Mouse (Mus musculus): ENCODE measurements at regions not wholly inside any gene's neighbourhood (a gene's known extent, or its start where the extent isn't known, plus 50 kb on each side); places are given as distances from the start of the nearest gene placed in this dataset.
A peak's percentile ranks its signal among the peaks of the same experiment; 100 is the strongest.

DNA sequence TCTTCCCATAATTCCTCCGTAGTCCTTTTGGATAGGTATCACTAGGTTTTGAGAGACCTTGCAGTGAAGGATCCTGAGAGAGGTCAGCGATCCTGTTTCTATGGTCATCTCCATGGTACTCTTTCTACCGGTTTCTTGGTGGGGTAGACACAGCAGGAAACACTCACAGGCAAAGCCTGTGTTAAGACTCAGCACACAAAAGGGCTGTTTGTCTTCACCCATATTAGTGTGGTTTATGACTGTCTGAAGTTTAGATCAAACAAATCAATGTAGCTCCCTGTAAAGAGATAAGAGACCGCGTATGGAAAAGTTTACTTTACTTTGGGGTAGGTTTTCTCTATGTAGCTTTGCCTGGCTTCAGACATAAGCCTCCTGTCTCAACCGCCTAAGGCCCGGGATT, 282.5 kb upstream of the Rbms1 start:
- no peak for DNase-seq (ENCODE audit: low spot score in 2 of 2)

DNA sequence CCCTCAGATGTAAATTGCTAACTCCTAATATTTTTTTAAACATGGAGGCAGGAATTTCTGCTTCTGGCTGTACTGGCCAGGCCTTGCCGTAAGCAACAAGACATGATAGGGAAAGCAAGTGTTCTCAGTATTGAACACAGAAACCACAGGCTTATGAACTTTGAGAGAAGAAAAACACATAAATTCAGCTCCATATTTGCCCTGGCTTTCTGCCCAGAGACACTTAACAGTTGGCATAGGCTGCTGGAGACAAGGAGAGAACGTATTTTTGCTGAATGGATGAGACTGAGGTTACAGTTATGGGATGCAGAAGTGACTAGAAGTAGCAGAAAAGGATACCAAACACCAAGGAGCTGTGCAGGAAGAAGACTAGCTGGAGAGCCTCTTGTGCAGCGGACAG, 258.7 kb upstream of the Rbms1 start:
- DNase-seq (ENCODE audit: low spot score in 2 of 2): no peak

GRCm38 (mm10) chr2:61221157-61221556, 258.2 kb upstream of the Rbms1 start:
- DNase-seq (ENCODE audit: low spot score in 2 of 2): no peak

- no peak for DNase-seq (ENCODE audit: low spot score in 2 of 2)
These were observed 251.0 kb upstream of the Rbms1 start for GRCm38 (mm10) chr2:61213951-61214350.

DNA sequence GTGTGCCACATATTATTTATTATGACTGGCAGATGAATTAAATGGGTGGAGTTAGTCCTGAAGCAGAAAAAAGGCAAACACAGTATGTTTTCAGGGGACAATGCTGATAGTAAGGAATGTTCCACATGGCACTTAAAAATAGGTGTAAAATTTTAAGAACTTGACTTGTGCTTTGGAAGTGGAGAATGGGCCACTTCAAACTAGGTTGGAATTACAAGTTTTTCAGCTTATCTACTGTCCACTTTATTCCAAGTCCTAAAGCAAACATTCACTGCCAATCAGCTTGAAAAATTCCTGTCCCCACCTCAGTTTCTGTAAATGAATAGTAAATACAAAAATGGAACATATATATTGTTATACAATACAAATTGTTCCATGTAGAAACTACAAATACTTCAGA, 238.4 kb upstream of the Rbms1 start:
- no peak for DNase-seq (ENCODE audit: low spot score in 2 of 2)

GRCm38 (mm10) chr2:61193976-61194375, 231.0 kb upstream of the Rbms1 start:
- DNase-seq (ENCODE audit: low spot score in 2 of 2): no peak

DNA sequence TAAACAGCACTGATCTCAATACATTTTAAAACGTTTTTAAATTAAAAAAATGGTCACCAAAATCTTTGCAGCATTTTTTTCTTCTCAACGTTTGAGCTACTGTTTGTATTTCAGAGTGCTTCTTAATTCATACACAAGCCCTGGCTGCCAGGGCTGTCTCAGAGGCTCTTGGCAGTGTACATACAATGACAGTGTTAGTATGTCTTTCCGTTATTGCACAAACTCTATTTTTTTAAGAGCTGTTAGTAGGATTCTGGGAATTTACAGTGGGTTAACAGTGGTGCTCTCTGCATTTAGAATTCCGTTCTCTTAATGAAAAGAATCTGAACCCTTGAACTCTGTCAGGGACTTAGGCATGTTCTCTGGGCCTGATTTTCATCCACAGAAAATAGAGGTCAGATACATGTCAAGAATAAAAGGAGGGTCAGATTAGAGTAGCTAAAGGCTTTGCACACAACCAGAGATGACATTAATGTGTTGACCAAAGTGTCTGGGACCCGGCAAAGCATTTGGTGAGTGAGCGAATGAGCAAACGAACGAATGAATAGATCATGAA, 219.5 kb upstream of the Rbms1 start:
- no peak for DNase-seq (ENCODE audit: low spot score in 2 of 2)

GRCm38 (mm10) chr2:61177801-61178200, 214.8 kb upstream of the Rbms1 start:
- no peak for DNase-seq (ENCODE audit: low spot score in 2 of 2)

DNA sequence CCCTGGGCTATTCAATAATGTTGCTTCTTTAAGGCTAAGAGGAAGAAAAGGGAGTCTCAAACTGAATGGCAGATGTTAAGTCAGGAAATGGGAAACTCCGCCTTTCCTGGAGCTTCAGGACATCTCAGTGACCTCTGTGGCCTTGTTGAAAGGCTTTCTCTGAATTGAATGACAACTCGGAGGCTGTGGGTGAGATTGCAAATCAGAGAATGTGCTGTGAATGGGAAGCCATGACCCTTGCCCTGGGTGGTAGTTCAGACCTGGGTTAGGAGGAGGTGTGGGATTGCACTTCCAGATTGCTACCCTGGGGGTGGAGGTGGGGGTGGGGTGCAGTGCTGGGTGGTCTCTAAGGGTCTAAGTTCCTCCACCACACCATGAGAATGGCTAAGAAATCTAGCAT, 213.8 kb upstream of the Rbms1 start:
- no peak for DNase-seq (ENCODE audit: low spot score in 2 of 2)

- DNase-seq (ENCODE audit: low spot score in 2 of 2): no peak
These were observed 210.6 kb upstream of the Rbms1 start for GRCm38 (mm10) chr2:61173581-61173980.

DNA sequence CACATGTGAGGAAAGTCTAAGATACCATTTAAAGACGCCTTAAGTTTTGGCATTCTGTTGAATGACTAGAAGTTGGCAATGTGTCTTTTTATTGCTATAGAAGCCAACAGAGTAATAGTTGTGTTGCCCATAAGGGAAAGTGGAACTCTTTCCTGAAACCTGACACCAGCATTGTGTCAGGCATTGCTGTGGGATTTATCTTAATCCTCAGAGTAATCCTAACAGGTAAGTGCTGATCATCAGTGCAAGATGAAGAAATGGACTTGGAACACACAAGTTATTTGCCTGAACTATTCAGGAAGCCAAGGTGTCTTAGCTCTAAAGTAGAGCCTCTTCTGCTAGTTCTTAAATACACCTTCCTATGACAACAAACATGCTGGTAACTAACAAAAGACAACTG, 198.3 kb upstream of the Rbms1 start:
- DNase-seq (ENCODE audit: low spot score in 2 of 2): no peak

DNA sequence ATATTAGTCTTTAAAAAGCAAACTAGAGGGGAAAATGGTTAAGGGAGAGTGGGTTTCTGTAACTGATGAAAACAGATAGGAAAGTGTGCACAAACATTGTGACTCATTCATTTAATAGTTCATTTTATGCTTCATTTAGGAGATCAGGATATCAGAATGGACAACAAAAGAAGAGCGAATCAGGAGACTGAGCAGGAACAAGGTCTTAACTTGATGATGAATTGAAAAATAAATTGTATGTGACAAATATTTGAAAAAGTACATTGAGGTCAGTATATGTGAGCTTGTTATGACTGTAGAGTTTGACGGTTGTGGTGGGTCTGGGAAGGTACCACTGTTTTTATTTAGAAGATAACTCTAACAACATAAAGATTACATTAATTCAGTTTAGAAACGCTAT, 196.8 kb upstream of the Rbms1 start:
- no peak for DNase-seq (ENCODE audit: low spot score in 2 of 2)

DNA sequence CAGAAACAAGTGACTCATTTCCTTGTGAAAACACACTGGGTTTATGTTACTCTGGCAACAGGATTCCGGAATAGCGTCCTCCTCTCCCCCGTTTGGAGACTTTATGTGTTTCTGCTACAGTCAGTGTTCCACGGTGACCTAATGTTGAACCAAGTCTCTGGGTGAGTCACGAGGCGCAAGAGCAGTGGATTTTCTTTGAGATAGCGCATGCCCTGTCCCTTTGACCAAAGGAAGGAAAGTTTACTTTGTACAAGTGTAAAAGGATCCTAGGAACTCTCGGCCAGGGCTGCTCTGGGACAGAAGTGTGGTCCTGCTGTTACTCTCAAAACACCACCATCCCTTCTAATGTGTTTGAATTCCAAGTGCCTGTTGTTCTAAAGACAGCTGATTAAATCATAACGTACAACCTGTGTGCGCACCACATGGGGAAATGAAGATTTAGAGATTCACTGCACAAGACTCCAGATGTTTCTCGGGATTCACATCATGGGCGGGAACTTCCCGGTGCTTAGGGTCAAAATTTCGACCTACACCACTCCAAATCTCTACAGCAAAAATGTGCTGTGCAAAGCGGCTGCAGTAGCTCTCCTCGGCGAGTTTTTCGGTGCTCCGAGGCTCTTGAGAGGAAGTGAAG, 176.1 kb upstream of the Rbms1 start:
- DNase-seq (ENCODE audit: low spot score in 2 of 2): peak; percentile 4 to 11

DNA sequence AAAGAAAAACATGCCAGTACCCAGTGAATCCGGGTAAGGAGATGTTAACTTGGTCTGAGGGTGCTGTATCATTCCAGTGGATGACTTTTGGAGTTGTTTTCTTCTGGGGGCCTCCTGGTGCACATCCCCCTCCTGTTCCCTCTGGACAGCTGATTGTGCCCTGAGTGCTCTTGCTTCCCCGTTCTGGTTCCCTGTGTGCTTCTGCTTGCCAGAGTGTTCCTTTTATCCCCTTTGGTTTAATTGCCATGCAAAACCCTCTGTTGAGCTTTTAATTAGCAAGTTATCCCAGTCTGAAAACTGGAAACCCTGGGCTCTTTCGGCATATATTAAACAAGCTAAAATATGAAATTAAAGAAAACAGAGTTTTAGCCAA, 175.6 kb upstream of the Rbms1 start:
- DNase-seq (ENCODE audit: low spot score in 2 of 2): no peak

DNA sequence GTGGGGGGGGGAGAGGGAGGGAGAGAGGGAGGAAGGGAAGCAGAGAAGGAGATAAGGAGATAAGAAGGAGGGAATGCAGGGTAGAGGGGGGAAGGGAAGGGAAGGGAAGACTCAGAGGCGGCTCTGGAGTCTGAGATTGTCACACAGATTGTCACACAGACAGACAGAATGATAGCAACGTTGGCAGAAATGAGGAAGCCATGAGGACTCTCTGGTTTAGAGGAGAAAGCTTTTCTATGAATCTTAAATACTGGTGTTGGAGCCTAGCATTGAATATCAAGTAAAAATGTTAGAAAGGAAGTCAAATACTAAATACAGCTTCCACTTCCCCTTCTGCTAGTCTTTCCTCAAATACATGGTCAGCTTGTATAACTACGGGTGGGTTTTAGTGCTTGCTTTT, 174.4 kb upstream of the Rbms1 start:
- no peak for DNase-seq (ENCODE audit: low spot score in 2 of 2)

DNA sequence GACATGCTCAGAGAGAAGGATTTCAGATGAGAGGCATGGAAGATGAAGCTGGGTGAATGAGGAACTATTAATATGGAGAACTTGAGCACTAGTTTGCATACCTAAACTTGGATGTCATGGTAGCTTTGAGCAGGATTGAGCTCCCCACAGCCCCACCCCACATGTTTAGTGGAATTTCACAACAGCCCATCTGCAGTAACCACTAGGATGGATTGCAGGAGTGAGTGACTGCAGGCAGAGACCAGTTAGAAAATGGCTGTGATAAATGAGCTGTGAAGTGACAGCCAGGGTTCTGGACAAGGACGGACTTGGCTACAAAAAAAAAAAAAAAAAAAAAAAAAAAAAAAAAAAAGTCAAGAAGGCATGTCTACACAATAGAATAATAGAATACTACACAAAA, 173.9 kb upstream of the Rbms1 start:
- no peak for DNase-seq (ENCODE audit: low spot score in 2 of 2)

GRCm38 (mm10) chr2:61123046-61123806, 160.2 kb upstream of the Rbms1 start:
- DNase-seq (ENCODE audit: low spot score in 2 of 2): no peak

- DNase-seq (ENCODE audit: low spot score in 2 of 2): no peak
These were observed 158.3 kb upstream of the Rbms1 start for GRCm38 (mm10) chr2:61121281-61121680.

DNA sequence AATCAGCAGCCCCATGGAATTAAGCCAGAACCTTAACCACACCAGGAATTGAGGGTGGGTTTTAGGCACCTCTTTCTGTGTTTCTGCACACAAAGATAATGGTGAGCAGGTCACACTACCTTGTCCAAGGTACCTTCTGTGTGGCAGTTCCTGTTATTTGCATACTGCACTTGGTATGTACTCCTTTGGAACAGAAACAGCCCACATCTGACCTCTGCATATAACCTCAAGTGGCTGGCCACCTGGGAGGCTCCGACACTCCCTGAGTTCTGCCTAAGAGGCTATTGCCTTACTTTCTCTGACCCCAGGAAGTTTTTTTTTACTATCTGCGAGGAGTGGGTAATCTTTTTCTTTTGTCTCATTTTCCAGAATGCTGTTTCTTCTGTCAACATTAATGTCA, 151.6 kb upstream of the Rbms1 start:
- DNase-seq (ENCODE audit: low spot score in 2 of 2): no peak

GRCm38 (mm10) chr2:61113916-61114315, 150.9 kb upstream of the Rbms1 start:
- no peak for DNase-seq (ENCODE audit: low spot score in 2 of 2)

DNA sequence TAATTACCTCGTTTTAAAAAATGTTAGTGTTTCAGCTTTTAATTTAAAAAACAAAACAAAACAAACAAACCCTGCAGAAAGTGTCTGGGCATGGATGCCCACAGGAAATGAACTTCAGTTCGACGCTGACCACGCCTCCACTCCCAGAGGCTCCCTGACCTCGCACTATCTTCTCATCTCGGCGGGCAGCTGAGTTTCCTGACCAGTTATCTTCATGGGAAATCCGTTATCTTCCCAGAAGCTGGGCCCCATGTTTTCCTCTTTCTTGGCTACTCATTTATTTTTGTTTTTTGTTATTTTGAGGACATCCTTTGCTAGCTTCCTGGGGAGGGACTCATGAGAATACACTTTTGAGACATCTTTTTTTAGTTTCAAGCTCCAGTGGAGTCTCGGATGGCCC, 147.6 kb upstream of the Rbms1 start:
- no peak for DNase-seq (ENCODE audit: low spot score in 2 of 2)

- no peak for DNase-seq (ENCODE audit: low spot score in 2 of 2)
These were observed 146.6 kb upstream of the Rbms1 start for GRCm38 (mm10) chr2:61109564-61109963.

GRCm38 (mm10) chr2:61105169-61105568, 142.2 kb upstream of the Rbms1 start:
- DNase-seq (ENCODE audit: low spot score in 2 of 2): no peak
